Mouse (Mus musculus) stomach, postnatal 0 days (tissue): ENCODE measurements around the gene Pip5k1b. TPM values are rescaled to one million over a fixed set of nuclear protein-coding genes. Genes with fewer than 3 reads are reported as not detected.

Source experiments
- ATAC-seq: fragments of 200-750 bp; cut with Nextera tagmentation; 2 replicates; pipeline ENCODE4 v1.8.0; 2017; ENCODE audit not compliant: low FRiP score, low TSS enrichment
- DNase-seq: peaks from one replicate; pipeline ENCODE4 v3.0.0-alpha.2; 2016; ENCODE audit warnings: low spot score
- H3K27ac ChIP-seq: fragments of 300-500 bp; sonication (generic); replicated peaks from 2 replicates; pipeline ENCODE4 v1.5.1; 2014; ENCODE audit warnings: mild to moderate bottlenecking, control low read depth
- H3K27me3 ChIP-seq: fragments of 300-500 bp; sonication (generic); 2 replicates; pipeline ENCODE4 v1.6.1; 2014; ENCODE audit warnings: low read length; ENCODE audit not compliant: control insufficient read depth, insufficient read depth
- H3K36me3 ChIP-seq: fragments of 300-500 bp; sonication (generic); 2 replicates; pipeline ENCODE4 v1.6.1; 2014; ENCODE audit warnings: low read length, mixed read lengths; ENCODE audit not compliant: control insufficient read depth, insufficient read depth
- H3K4me1 ChIP-seq: fragments of 300-500 bp; sonication (generic); replicated peaks from 2 replicates; pipeline ENCODE4 v1.6.1; 2014; ENCODE audit warnings: antibody characterized with exemption; ENCODE audit not compliant: control insufficient read depth, insufficient read depth
- H3K4me2 ChIP-seq: fragments of 300-500 bp; sonication (generic); replicated peaks from 2 replicates; pipeline ENCODE4 v1.6.1; 2014; ENCODE audit warnings: low read depth, mild to moderate bottlenecking, control low read depth, moderate library complexity
- H3K4me3 ChIP-seq: fragments of 300-500 bp; sonication (generic); 2 replicates; pipeline ENCODE4 v1.5.1; 2014; ENCODE audit warnings: low read depth, low read length, control low read depth
- H3K9ac ChIP-seq: fragments of 300-500 bp; sonication (generic); 2 replicates; pipeline ENCODE4 v1.6.1; 2014; ENCODE audit warnings: mild to moderate bottlenecking, low read length, control low read depth, mixed read lengths
- H3K9me3 ChIP-seq: fragments of 300-500 bp; sonication (generic); 2 replicates; pipeline ENCODE4 v1.6.1; 2016; ENCODE audit warnings: low read length; ENCODE audit not compliant: control insufficient read depth
- CTCF ChIP-seq: IDR thresholded peaks from 2 replicates; pipeline ENCODE4 v1.5.1; 2016; ENCODE audit warnings: antibody characterized with exemption, low read depth, mild to moderate bottlenecking, moderate library complexity
- EP300 ChIP-seq: optimal IDR thresholded peaks from 2 replicates; pipeline ENCODE3; 2016; ENCODE audit warnings: antibody characterized with exemption
- WGBS: fragments of 180-500 bp; shearing (Covaris S2); extraction: QIAGEN DNeasy Blood & Tissue Kit; methylation state at CpG from one replicate; pipeline ENCODE4 v1.1.7; 2014; 5-methylcytosine and 5-hydroxymethylcytosine counted together
- polyA plus RNA-seq: library from polyadenylated mRNA; unstranded; fragments of >200 nt; fragmentation: Nextera tagmentation; extraction: Ambion mirVana; gene quantifications from 2 replicates; pipeline ENCODE4 v1.2.1, GENCODE M21; 2015

Pip5k1b gene
- polyA plus RNA-seq, 1 experiment from 2014 or later: 5.5 TPM

DNA sequence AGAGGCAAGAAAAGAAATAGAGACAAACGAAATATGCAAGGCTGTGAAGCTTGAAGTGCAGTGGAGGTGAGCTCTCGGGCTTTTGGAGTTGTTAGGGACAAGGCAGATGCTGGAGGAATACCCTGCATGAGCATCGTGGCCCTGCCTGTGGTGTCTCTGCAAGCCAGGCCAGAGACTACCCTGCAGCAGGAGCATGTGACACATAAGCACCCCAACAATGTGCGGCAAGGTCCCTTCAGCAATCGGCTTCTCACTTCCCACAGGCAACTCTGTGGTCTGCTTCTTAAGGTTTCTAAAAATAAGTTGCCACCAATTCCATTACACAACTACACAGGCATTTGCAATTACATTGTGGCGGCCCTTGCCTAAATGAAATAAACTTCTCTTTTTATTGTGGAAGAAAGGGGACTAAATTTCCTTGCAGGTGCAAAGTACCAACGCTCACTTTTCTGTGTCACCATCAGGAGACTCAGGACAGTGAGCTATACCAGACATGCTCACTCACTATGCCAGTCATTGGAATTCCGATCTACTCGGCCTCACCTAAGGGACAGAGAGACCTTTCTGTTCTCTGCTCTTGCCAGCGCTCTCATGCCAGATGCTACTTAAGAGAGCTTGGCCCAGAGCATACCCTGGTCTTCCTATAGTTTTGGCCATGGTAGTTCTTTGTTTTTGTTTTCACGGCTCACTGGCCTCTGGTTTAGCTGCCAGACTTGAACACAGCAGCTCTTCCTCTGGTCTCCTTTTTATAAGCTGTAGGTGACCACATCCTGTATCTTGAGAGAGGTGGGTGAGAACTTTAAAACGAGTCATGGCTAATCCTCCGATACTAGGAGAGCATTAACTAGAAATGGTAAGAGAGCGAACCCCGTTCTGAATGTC lies 28.7 kb downstream of the Pip5k1b start:
- DNase-seq (no peak), ATAC-seq (no peak)
- no peak overlapping the region for H3K4me3 ChIP-seq
- no peaks in the 10 kb centered on the region for H3K9me3 ChIP-seq
- H3K27me3 ChIP-seq: no peaks in the 10 kb centered on the region
- no peak overlapping the region for H3K9ac ChIP-seq
- H3K4me2 ChIP-seq: no peak overlapping the region
- H3K27ac ChIP-seq: 0 out of 2 replicates have a peak overlapping the region, but pooled peaks have one; percentile 10
- no peaks in the 10 kb centered on the region for H3K36me3 ChIP-seq
- TF ChIP-seq CTCF (no peak), EP300 (no peak)
- no peaks in the 10 kb centered on the region for H3K4me1 ChIP-seq
- WGBS: 74% methylated on average over 15 of the region's 15 CpGs

DNA sequence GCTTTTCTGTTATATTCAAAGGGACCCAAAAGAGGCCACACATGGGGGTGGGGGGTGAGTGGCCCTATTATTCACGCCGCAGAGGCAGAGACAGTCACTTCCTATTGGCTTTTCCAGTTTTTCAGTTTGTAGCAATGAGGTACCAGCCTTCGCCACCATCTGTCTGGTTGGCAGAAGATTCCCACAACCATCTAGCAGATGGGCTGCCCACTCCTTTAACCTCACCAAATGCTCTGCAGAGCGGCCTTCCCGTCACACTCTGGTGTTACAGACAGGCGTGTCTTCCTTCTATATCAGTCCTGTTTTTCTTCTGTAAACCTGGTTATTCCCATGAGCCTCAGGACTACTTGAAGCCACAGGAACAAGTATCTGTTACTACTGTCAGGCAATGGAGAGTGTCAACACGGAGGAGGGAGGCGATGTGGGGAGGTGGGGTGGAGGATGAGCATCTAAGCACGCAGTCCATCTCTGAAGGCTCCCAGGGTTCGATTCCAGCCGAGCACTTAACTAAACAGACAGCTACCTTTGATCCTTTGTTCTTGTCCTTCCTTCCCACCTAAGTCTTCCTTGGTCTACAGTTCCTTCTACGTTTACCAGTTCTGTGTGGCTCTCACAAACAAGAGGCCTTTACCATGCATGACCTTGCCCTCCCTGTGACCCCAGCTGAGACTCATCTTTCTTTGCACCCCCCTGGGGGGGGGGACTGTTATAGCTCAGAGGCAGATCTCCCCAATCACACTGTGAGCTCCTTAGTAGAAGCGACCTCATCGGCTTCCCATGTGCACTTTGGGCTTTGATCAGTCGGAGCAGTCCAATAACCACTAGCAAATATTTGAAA lies 32.0 kb downstream of the Pip5k1b start:
- DNase-seq: no peak
- no peak overlapping the region for H3K27ac ChIP-seq
- no peak for TF ChIP-seq CTCF
- TF ChIP-seq EP300: no peak
- no peak overlapping the region for H3K4me3 ChIP-seq
- H3K9me3 ChIP-seq: no peaks in the 10 kb centered on the region
- 72% methylated on average over 15 of the region's 15 CpGs for WGBS
- no peaks in the 10 kb centered on the region for H3K36me3 ChIP-seq
- ATAC-seq: no peak
- H3K4me1 ChIP-seq: no peaks in the 10 kb centered on the region
- H3K4me2 ChIP-seq: no peak overlapping the region
- H3K9ac ChIP-seq: no peak overlapping the region
- H3K27me3 ChIP-seq: no peaks in the 10 kb centered on the region

DNA sequence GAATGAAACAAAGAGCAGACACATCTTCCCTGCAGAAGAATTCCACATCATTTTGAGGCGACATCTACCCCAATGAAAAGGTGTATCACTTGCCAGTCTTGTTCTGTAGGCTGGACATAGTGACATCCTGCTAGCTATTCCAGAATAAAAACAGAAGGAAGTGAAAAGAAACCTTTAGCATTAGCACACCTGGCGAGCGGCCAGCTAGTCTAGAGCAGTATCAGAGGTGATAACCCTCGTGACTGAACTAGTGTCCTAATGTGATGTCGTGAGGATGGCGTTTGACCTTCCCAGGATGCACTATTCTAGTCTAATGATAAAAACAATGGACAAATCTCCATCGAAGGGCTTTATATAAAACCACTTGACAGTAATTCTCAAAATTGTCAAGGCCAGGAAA lies 33.7 kb downstream of the Pip5k1b start:
- 74% methylated on average over 7 of the region's 7 CpGs for WGBS
- H3K27me3 ChIP-seq: no peaks in the 10 kb centered on the region
- no peak overlapping the region for H3K27ac ChIP-seq
- TF ChIP-seq EP300: no peak
- no peak for TF ChIP-seq CTCF
- ATAC-seq (no peak), DNase-seq (peak; percentile 41)
- H3K9me3 ChIP-seq: no peaks in the 10 kb centered on the region
- no peak overlapping the region for H3K9ac ChIP-seq
- no peaks in the 10 kb centered on the region for H3K36me3 ChIP-seq
- H3K4me3 ChIP-seq: no peak overlapping the region
- H3K4me1 ChIP-seq: no peaks in the 10 kb centered on the region
- H3K4me2 ChIP-seq: no peak overlapping the region

DNA sequence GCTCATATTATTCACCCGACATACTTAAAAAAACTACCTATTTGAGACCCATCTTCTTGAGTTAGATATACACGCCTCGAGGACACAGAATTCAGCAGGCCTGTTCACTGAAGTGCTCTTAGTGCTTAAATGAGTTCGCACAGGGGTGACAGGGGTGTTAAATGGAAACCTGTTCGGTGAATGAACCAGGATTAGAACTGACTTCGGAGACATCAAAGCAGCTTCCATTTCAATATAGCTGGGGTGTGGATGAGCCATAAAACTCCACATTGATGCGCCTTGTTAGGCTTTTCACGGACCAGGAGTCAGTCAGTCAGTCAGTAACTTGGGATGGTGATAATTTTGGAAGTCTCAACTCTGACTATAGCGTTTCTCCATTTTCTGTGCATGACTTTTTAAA lies 34.5 kb downstream of the Pip5k1b start:
- Histone ChIP-seq H3K27me3 (no peaks in the 10 kb centered on the region), H3K9me3 (no peaks in the 10 kb centered on the region), H3K27ac (no peak overlapping the region), H3K4me1 (no peaks in the 10 kb centered on the region), H3K9ac (no peak overlapping the region), H3K4me3 (no peak overlapping the region), H3K36me3 (no peaks in the 10 kb centered on the region), H3K4me2 (no peak overlapping the region)
- DNase-seq (no peak), ATAC-seq (no peak)
- TF ChIP-seq CTCF: no peak
- no peak for TF ChIP-seq EP300
- WGBS: 81% methylated on average over 9 of the region's 9 CpGs

DNA sequence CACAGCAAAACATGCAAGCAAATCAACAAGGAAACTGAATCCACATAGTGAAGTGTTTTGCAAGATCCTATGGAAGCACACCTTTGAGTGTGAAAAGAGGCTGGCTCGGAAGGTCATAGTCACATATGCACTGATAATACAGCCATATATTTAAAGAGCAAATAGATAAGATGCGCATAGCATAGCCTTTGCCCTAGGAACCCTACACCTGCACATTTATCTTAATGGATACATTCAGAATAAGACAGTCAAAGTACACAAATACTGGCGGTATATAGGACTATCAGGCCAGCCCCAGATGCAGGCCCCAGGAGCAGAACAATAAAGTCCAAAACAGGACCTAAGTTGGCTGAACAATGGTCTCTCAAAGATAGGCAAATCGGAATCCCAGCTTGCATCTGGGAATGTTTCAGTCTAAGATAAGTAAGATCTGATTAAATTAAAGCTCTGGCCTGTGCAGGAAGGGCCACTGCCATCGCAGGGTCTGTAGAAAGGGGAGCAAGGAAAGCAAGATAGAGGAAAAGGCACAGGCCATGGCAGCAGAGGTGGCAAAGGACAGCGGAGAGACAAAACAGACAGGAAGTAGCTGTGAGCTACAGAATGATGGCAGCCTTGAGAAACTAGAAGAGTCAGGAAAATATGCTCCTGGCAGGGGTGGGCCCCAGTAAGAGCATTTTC lies 35.8 kb downstream of the Pip5k1b start:
- DNase-seq (no peak), ATAC-seq (no peak)
- Histone ChIP-seq H3K4me3 (no peak overlapping the region), H3K4me2 (no peak overlapping the region), H3K9me3 (no peaks in the 10 kb centered on the region), H3K27me3 (no peaks in the 10 kb centered on the region), H3K9ac (no peak overlapping the region), H3K36me3 (no peaks in the 10 kb centered on the region), H3K4me1 (no peaks in the 10 kb centered on the region), H3K27ac (no peak overlapping the region)
- TF ChIP-seq CTCF (no peak), EP300 (no peak)
- whole genome bisulfite sequencing: 63% methylated on average over 6 of the region's 6 CpGs
